Mouse (Mus musculus): ENCODE results near the gene Sfrp2. TPM values are rescaled to one million over a fixed set of nuclear protein-coding genes. Genes with fewer than 3 reads are reported as not detected.

The Sfrp2 gene
- polyA plus RNA-seq, 1 experiment from 2014 or later, result 83.2 TPM

DNA sequence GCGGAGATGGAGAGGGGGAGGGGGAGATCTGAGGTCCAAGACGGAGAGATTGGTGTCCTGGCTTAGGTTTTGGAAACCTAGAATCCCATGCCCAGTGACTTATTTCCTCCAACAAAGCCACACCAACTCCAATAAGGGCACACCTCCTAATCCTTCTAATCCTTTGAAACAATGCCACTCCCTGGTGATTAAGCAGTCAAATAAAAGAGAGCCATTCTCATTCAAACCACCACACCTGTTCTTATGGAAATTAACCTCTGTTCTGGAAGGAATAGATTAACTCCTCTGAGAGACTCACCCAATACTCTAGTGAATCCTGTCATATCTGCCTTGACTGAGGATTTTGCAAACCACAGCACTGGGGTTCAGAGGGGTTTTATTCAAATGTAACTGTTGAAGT lies 21.0 kb downstream of the Sfrp2 start:
- Histone ChIP-seq H3K9me3 (ENCODE audit: control insufficient read depth, low read length) (peaks cover 2% of the 10 kb centered on the region; the same call in 1 of the 2 replicates), H3K27me3 (ENCODE audit: control insufficient read depth, insufficient read depth, low read depth, low read length) (no peaks in the 10 kb centered on the region; the same call in 1 of the 2 replicates), H3K4me1 (replicated peaks; ENCODE audit: control insufficient read depth, insufficient read depth, low read length) (peaks cover 16% of the 10 kb centered on the region), H3K9ac (ENCODE audit: low read length) (no peak overlapping the region), H3K4me2 (ENCODE audit: low read depth, low read length) (no peak overlapping the region), H3K36me3 (ENCODE audit: control insufficient read depth, insufficient read depth, low read length) (no peaks in the 10 kb centered on the region), H3K27ac (ENCODE audit: low read length) (no peak overlapping the region), H3K4me3 (ENCODE audit: low read length) (no peak overlapping the region)
- ATAC-seq (ENCODE audit: low read depth), result no peak
- 72% methylated on average over 2 of the region's 2 CpGs for WGBS

DNA sequence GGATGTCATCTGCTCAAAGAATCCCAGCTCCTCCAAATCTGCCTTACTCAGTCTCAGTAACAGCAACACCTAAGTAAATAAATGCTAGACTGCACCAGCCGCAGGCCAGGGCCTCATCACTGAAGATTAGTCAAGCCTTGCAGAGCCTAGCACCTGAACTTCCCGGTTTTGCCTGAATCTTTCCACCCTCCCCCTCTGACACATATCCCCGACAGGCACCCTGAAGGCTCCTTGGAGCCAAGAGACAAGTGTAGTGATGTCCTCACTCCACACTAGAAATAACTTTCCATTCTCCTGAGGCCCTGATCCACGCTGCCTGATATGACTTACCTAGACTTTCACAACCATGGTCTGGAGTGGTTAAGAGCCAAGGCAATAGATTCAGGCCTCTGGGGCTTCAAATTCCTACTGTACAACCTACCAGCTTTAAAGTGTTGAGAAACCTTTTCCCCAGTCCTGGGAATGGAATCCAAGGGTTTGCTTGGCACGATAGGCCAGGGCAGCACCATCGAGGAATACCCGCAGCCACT lies 21.7 kb downstream of the Sfrp2 start:
- 80% methylated on average over 7 of the region's 7 CpGs for WGBS
- no peak overlapping the region for H3K4me3 ChIP-seq (ENCODE audit: low read length)
- H3K9ac ChIP-seq (ENCODE audit: low read length), result no peak overlapping the region
- no peaks in the 10 kb centered on the region; the same call in 1 of the 2 replicates for H3K27me3 ChIP-seq (ENCODE audit: control insufficient read depth, insufficient read depth, low read depth, low read length)
- no peak overlapping the region for H3K4me2 ChIP-seq (ENCODE audit: low read depth, low read length)
- no peak for ATAC-seq (ENCODE audit: low read depth)
- H3K9me3 ChIP-seq (ENCODE audit: control insufficient read depth, low read length), result peaks cover 2% of the 10 kb centered on the region; the same call in 1 of the 2 replicates
- H3K36me3 ChIP-seq (ENCODE audit: control insufficient read depth, insufficient read depth, low read length), result no peaks in the 10 kb centered on the region
- peaks cover 16% of the 10 kb centered on the region for H3K4me1 ChIP-seq (replicated peaks; ENCODE audit: control insufficient read depth, insufficient read depth, low read length)
- no peak overlapping the region for H3K27ac ChIP-seq (ENCODE audit: low read length)

DNA sequence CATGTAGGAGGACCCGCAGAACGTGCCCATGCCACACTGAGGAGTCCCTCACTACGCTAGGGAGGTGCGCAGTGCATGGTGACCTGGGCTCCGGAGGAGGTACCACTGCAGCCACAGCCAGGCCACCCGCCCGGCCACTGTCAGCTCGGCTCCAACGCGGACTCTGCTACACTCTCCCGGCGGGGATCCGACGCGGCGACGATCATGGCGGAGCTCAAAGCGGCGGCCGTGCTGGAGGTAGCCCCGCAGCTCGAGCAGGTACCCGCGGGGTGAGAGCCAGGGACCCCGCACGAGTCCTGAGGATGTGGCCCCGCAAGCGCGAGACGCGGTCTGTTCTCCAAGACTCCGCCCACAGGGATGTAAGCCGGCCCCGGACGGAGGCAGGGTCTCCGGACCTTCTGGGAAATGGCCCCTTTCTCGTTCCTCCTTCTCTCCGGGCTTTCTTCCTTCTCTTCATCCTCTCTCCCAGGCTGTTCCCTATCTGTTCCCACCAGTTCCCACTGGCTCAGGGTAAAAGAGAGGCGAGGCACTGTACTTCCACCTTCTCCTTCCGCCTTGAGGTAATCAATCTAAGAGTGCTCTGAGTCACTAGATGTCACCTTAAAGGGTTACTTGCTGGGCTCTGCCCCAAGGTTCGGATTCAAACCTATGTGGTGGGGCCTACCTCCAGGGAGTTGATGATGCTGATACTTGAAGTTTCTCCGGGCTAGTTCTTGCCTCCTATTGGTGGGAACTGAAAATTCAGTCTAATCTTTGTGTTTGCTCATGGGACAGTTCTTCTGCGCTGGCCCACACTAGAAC lies 23.7 kb downstream of the Sfrp2 start:
- Histone ChIP-seq H3K36me3 (ENCODE audit: control insufficient read depth, insufficient read depth, low read length) (no peaks in the 10 kb centered on the region), H3K9me3 (ENCODE audit: control insufficient read depth, low read length) (peaks cover 2% of the 10 kb centered on the region; the same call in 1 of the 2 replicates), H3K9ac (ENCODE audit: low read length) (peak overlapping the region; percentile 71), H3K27me3 (ENCODE audit: control insufficient read depth, insufficient read depth, low read depth, low read length) (no peaks in the 10 kb centered on the region; the same call in 1 of the 2 replicates), H3K4me3 (ENCODE audit: low read length) (peak overlapping the region; percentile 68), H3K27ac (ENCODE audit: low read length) (no peak overlapping the region), H3K4me2 (ENCODE audit: low read depth, low read length) (peak overlapping the region; percentile 90), H3K4me1 (replicated peaks; ENCODE audit: control insufficient read depth, insufficient read depth, low read length) (peaks cover under 1% of the 10 kb centered on the region; the same call in 1 of the 2 replicates)
- ATAC-seq (ENCODE audit: low read depth), result peak; percentile 72
- 1% methylated on average over 43 of the region's 44 CpGs for WGBS

DNA sequence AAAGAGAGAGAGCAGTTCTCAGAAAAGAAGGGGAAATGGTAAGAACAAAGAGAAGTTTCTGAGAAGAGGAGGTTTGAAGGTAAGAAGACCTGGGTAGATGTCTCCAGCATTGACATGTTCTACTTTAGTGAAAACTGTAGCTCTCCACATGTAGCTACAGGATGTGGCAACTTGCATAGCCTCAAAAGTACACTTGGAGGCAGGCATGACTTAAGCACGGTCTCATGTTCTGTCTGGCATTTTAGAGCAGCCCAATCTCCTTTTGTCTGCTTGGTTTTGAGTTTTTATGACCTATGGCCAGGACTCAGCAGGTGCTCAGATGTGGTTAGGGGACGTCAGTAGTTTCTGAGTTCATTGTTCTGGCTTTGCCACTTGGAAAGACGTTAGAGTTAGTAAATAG lies 25.3 kb downstream of the Sfrp2 start:
- 78% methylated on average over 3 of the region's 3 CpGs for WGBS
- no peak for ATAC-seq (ENCODE audit: low read depth)
- Histone ChIP-seq H3K4me1 (replicated peaks; ENCODE audit: control insufficient read depth, insufficient read depth, low read length) (no peaks in the 10 kb centered on the region; the same call in 1 of the 2 replicates), H3K36me3 (ENCODE audit: control insufficient read depth, insufficient read depth, low read length) (no peaks in the 10 kb centered on the region), H3K9me3 (ENCODE audit: control insufficient read depth, low read length) (peaks cover 2% of the 10 kb centered on the region; the same call in 1 of the 2 replicates), H3K9ac (ENCODE audit: low read length) (no peak overlapping the region), H3K27me3 (ENCODE audit: control insufficient read depth, insufficient read depth, low read depth, low read length) (no peaks in the 10 kb centered on the region; the same call in 1 of the 2 replicates), H3K4me3 (ENCODE audit: low read length) (no peak overlapping the region), H3K4me2 (ENCODE audit: low read depth, low read length) (no peak overlapping the region), H3K27ac (ENCODE audit: low read length) (no peak overlapping the region)

DNA sequence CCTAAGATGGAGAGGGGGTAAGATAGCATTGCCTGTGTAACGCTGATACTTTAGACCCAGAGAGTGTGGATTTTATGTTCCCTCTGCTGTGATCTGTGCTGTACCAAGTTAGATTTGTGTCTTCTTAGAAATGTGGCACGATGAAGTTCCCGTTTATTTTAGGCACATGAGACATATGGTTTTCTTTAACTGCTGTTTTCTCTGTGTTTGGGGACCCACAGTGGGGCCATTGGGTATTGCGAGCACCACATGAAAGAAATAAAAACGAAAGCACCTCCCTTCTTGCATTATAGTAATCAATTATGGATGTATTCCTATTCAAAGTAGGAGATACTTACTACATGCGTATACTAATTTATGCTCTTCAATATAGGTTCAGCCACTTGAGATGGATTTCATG lies 31.0 kb downstream of the Sfrp2 start:
- H3K9ac ChIP-seq (ENCODE audit: low read length), result no peak overlapping the region
- H3K27me3 ChIP-seq (ENCODE audit: control insufficient read depth, insufficient read depth, low read depth, low read length), result no peaks in the 10 kb centered on the region
- no peak overlapping the region for H3K4me2 ChIP-seq (ENCODE audit: low read depth, low read length)
- no peaks in the 10 kb centered on the region for H3K9me3 ChIP-seq (ENCODE audit: control insufficient read depth, low read length)
- WGBS, result 61% methylated on average over 6 of the region's 6 CpGs
- no peak for ATAC-seq (ENCODE audit: low read depth)
- no peak overlapping the region for H3K27ac ChIP-seq (ENCODE audit: low read length)
- H3K4me1 ChIP-seq (replicated peaks; ENCODE audit: control insufficient read depth, insufficient read depth, low read length), result no peaks in the 10 kb centered on the region
- no peak overlapping the region for H3K4me3 ChIP-seq (ENCODE audit: low read length)
- H3K36me3 ChIP-seq (ENCODE audit: control insufficient read depth, insufficient read depth, low read length), result no peaks in the 10 kb centered on the region

DNA sequence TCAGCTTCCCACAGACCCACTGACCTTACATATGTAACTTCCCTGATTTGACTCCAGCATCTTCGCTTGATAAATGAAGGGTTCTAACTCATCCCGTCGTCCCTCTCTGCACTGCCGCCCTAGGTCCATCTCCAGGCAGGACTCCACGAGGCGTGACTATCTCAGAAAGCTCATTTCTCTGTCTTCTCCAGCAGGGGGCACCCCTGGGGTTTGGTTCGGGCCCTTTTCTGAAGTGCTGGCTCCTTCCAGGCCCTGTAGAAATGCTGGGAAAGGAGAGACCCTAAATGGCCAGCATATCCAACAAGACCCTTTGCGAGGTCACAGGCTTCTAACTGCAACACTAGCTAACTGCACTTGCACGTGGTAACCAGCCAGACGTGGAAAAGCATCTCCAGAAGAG lies 31.7 kb downstream of the Sfrp2 start:
- WGBS, result 4% methylated on average over 10 of the region's 10 CpGs
- Histone ChIP-seq H3K27ac (ENCODE audit: low read length) (no peak overlapping the region), H3K4me1 (replicated peaks; ENCODE audit: control insufficient read depth, insufficient read depth, low read length) (no peaks in the 10 kb centered on the region), H3K36me3 (ENCODE audit: control insufficient read depth, insufficient read depth, low read length) (no peaks in the 10 kb centered on the region), H3K4me2 (ENCODE audit: low read depth, low read length) (no peak overlapping the region), H3K9ac (ENCODE audit: low read length) (no peak overlapping the region), H3K4me3 (ENCODE audit: low read length) (no peak overlapping the region), H3K9me3 (ENCODE audit: control insufficient read depth, low read length) (no peaks in the 10 kb centered on the region), H3K27me3 (ENCODE audit: control insufficient read depth, insufficient read depth, low read depth, low read length) (no peaks in the 10 kb centered on the region)
- ATAC-seq (ENCODE audit: low read depth), result peak; percentile 76

DNA sequence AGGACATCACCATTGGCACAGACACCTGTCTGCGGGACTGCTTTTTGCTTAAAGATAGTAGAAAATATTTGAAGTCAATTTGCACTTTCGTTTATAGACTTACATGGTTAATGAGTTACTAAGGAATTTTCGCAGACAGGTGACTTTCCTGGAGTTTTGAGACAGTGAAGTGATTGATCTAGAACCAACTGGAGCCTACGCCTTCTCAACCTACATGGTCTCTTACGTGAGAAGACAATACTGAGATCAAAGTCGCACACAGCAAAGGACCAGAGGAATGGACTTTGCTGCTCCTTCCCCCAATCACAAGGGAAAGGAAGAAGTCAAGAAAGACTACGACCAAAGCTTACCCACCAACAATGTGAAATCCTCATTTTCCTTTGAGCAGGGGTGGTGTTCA lies 33.4 kb downstream of the Sfrp2 start:
- H3K36me3 ChIP-seq (ENCODE audit: control insufficient read depth, insufficient read depth, low read length), result no peaks in the 10 kb centered on the region
- ATAC-seq (ENCODE audit: low read depth), result no peak
- no peaks in the 10 kb centered on the region for H3K4me1 ChIP-seq (replicated peaks; ENCODE audit: control insufficient read depth, insufficient read depth, low read length)
- no peaks in the 10 kb centered on the region for H3K27me3 ChIP-seq (ENCODE audit: control insufficient read depth, insufficient read depth, low read depth, low read length)
- no peaks in the 10 kb centered on the region for H3K9me3 ChIP-seq (ENCODE audit: control insufficient read depth, low read length)
- H3K4me3 ChIP-seq (ENCODE audit: low read length), result no peak overlapping the region
- H3K9ac ChIP-seq (ENCODE audit: low read length), result no peak overlapping the region
- WGBS, result 69% methylated on average over 7 of the region's 7 CpGs
- no peak overlapping the region for H3K27ac ChIP-seq (ENCODE audit: low read length)
- no peak overlapping the region for H3K4me2 ChIP-seq (ENCODE audit: low read depth, low read length)

DNA sequence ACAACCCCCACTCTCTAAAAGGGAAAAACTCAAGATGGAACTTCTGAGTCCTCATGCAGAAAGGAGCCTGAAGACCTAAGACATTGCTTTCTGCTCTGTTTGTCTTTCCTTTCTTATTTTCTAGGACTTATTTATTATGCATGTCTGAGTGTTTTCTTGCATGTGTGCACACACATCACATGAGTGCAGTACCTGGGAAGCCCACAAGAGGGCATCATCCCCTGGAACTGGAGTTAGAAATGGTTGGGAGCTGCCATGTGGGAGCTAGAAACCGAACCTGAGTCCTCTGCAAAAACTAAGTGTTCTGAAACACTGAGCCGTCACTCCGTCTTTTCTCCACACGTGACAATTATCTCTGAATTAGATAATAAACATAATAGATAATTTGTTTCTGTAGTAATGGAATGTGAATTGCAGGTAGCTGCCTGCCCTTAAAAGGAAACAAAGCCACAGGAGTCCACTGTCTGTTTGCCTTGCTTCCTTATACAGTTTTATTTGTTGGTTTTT lies 35.6 kb downstream of the Sfrp2 start:
- Histone ChIP-seq H3K4me3 (ENCODE audit: low read length) (no peak overlapping the region), H3K4me1 (replicated peaks; ENCODE audit: control insufficient read depth, insufficient read depth, low read length) (no peaks in the 10 kb centered on the region), H3K27me3 (ENCODE audit: control insufficient read depth, insufficient read depth, low read depth, low read length) (no peaks in the 10 kb centered on the region), H3K36me3 (ENCODE audit: control insufficient read depth, insufficient read depth, low read length) (no peaks in the 10 kb centered on the region), H3K4me2 (ENCODE audit: low read depth, low read length) (no peak overlapping the region), H3K27ac (ENCODE audit: low read length) (no peak overlapping the region), H3K9me3 (ENCODE audit: control insufficient read depth, low read length) (no peaks in the 10 kb centered on the region), H3K9ac (ENCODE audit: low read length) (no peak overlapping the region)
- 94% methylated on average over 4 of the region's 4 CpGs for WGBS
- no peak for ATAC-seq (ENCODE audit: low read depth)

DNA sequence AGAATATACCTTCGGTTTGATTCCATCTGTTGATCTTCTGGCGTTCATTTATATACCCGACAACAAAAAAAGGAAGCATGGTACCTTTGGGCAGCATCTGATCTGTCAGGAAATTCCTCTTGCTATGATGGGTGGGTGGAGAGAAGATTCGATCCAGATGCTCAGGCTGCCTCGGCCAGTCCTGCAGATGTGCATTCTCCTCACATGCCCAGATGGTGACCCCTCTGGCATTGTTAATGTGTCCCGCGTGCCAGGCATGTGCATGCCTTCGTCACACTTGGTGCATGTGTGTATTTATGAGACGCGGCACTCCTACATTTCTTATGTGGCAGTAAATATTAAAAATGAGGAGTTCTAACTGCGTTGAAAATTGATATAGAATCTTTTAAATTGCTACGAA lies 42.4 kb downstream of the Sfrp2 start:
- ATAC-seq (ENCODE audit: low read depth), result no peak
- Histone ChIP-seq H3K36me3 (ENCODE audit: control insufficient read depth, insufficient read depth, low read length) (no peaks in the 10 kb centered on the region), H3K9ac (ENCODE audit: low read length) (no peak overlapping the region), H3K4me2 (ENCODE audit: low read depth, low read length) (no peak overlapping the region), H3K9me3 (ENCODE audit: control insufficient read depth, low read length) (no peaks in the 10 kb centered on the region), H3K4me3 (ENCODE audit: low read length) (no peak overlapping the region), H3K27me3 (ENCODE audit: control insufficient read depth, insufficient read depth, low read depth, low read length) (no peaks in the 10 kb centered on the region), H3K27ac (ENCODE audit: low read length) (no peak overlapping the region), H3K4me1 (replicated peaks; ENCODE audit: control insufficient read depth, insufficient read depth, low read length) (no peaks in the 10 kb centered on the region)
- 80% methylated on average over 12 of the region's 12 CpGs for WGBS
